Mouse (Mus musculus): ENCODE measurements around the gene Gm9844.

DNA sequence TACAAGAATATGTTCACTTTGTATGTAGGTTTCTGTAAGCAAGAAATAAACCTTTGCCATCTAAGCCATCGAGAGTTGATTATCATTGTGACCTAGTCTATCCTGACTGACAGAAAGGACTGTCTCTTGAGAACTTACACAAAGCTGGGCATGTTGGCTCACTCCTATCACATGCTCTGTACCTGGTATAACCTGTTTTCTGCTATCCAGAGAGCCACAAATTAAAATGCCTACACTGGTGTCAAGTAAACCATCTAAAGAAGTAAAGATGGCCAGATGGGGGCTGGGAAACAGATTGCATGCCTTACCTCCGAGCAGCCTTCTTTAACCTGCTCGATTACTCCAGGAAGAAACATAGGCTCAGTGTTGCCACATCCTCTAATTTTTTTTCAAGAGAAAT lies 15.6 kb downstream of the Gm9844 start:
- TF ChIP-seq CTCF (IDR thresholded peaks at IDR 0.05; ENCODE audit: insufficient read depth, low read length) (no peak), POLR2A (IDR thresholded peaks at IDR 0.05; ENCODE audit: borderline replicate concordance, extremely low read depth, low read depth, low read length) (no peak)

Data from lung, adult 2 months (tissue).